Mouse (Mus musculus): ENCODE data around the gene Hrct1.

GRCm38 (mm10) chr4:43743099-43743498 is 16.1 kb downstream of the Hrct1 start:
- TF ChIP-seq CTCF (IDR thresholded peaks at IDR 0.05; ENCODE audit: extremely low read depth, insufficient read depth, insufficient read length, insufficient replicate concordance) (no peak), POLR2A (IDR thresholded peaks at IDR 0.05; ENCODE audit: low read depth, low read length) (no peak)

Measured in spleen, adult 2 months (tissue).